Comparison of ENCODE assay signal across 25 mouse cellular contexts in genomic region chr8:106951707-106952106, GRCm38 (mm10). TPM values are rescaled to one million over a fixed set of nuclear protein-coding genes. Genes with fewer than 3 reads are reported as not detected.
DNase-seq lines count a peak whose midpoint lies in the region; ATAC-seq and TF ChIP-seq lines count a peak whose summit lies in the region.
"Had no signal": no experiment of that assay in that cellular context is flagged by ENCODE, and none has a peak within 500 bp of the region (broad histone marks: within the 10 kb centered on the region; RNA-seq: fewer than 3 reads in every experiment).

No protein-coding gene starts in this region.

- no peak for TF ChIP-seq EP300 in lung, postnatal 0 days (IDR thresholded peaks at IDR 0.05)

- H3K27ac ChIP-seq in embryonic facial prominence, embryonic 12.5 days = 0 out of 2 replicates have a peak overlapping the region, but pooled peaks have one; percentile 11
- no peak overlapping the region for H3K27ac ChIP-seq in embryonic facial prominence, embryonic 10.5 days (replicated peaks)
- H3K27ac ChIP-seq in brown adipose tissue, adult 24 weeks (replicated peaks; ENCODE audit: low read depth, low read length) = 0 out of 2 replicates have a peak overlapping the region, but pooled peaks have one; percentile 29
- H3K27ac ChIP-seq in lung, postnatal 0 days (ENCODE audit: low read length) = no peak overlapping the region
- H3K27ac ChIP-seq: forebrain, embryonic 13.5 days; heart, embryonic 10.5 days; hindbrain, embryonic 12.5 days had no signal

- 69% methylated on average over 4 of the region's 4 CpGs for WGBS in embryonic facial prominence, embryonic 12.5 days
- 79% methylated on average over 4 of the region's 4 CpGs for WGBS in embryonic facial prominence, embryonic 10.5 days
- WGBS in lung, postnatal 0 days = 69% methylated on average over 4 of the region's 4 CpGs

- ATAC-seq in embryonic facial prominence, embryonic 12.5 days (ENCODE audit: insufficient number of reproducible peaks, insufficient read depth, low FRiP score, low TSS enrichment) = no peak
- ATAC-seq in lung, postnatal 0 days = no peak
- ATAC-seq: CD4-positive, CD25-positive, alpha-beta regulatory T cell, adult 4 months; forebrain, embryonic 13.5 days; forebrain, postnatal 0 days; hindbrain, embryonic 16.5 days; inflammation-experienced regulatory T-cells, adult 6 months; Patski had no signal

- no peak for DNase-seq in embryonic facial prominence, embryonic 10.5 days (ENCODE audit: low spot score)
- DNase-seq in ovary, adult 18-20 months (ENCODE audit: low spot score) = peak; percentile 51
- DNase-seq in ovary, postnatal 10 days (ENCODE audit: low spot score) = no peak
- no peak for DNase-seq in lung, postnatal 0 days (ENCODE audit: low spot score)
- DNase-seq in urinary bladder, postnatal 14 days (ENCODE audit: low spot score) = no peak
- DNase-seq: adrenal gland, adult 8-10 months; adrenal gland, postnatal 36 days; B cell, adult 2 months; cerebellum, adult 11 months; cerebellum, adult 8-10 months; cerebellum, postnatal 25 days; forebrain, postnatal 0 days; gastrocnemius, postnatal 36 days; heart, adult 11 months; heart, postnatal 10 days; heart, postnatal 4 days had no signal

- no peak for TF ChIP-seq CTCF in lung, postnatal 0 days (IDR thresholded peaks at IDR 0.05)

- no peak overlapping the region for H3K4me3 ChIP-seq in embryonic facial prominence, embryonic 12.5 days
- H3K4me3 ChIP-seq in embryonic facial prominence, embryonic 10.5 days = no peak overlapping the region
- H3K4me3 ChIP-seq in brown adipose tissue, adult 24 weeks (ENCODE audit: insufficient read depth, low read depth, low read length) = no peak overlapping the region
- no peak overlapping the region for H3K4me3 ChIP-seq in lung, postnatal 0 days (ENCODE audit: low read depth, low read length)
- H3K4me3 ChIP-seq: forebrain, embryonic 13.5 days; heart, embryonic 10.5 days; hindbrain, embryonic 12.5 days had no signal

- H3K27me3 ChIP-seq in embryonic facial prominence, embryonic 12.5 days = no peaks in the 10 kb centered on the region
- H3K27me3 ChIP-seq in embryonic facial prominence, embryonic 10.5 days (replicated peaks; ENCODE audit: low read depth, poor library complexity, severe bottlenecking) = no peaks in the 10 kb centered on the region
- H3K27me3 ChIP-seq in lung, postnatal 0 days (replicated peaks; ENCODE audit: insufficient read depth, low read length) = no peaks in the 10 kb centered on the region
- H3K27me3 ChIP-seq: forebrain, embryonic 13.5 days; hindbrain, embryonic 12.5 days; Patski had no signal

- no peaks in the 10 kb centered on the region for H3K36me3 ChIP-seq in embryonic facial prominence, embryonic 12.5 days
- peaks cover 6% of the 10 kb centered on the region; the same call in 1 of the 2 replicates for H3K36me3 ChIP-seq in embryonic facial prominence, embryonic 10.5 days (replicated peaks)
- no peaks in the 10 kb centered on the region for H3K36me3 ChIP-seq in lung, postnatal 0 days (ENCODE audit: insufficient read depth, low read length)
- H3K36me3 ChIP-seq: heart, embryonic 10.5 days; hindbrain, embryonic 12.5 days had no signal

- H3K4me1 ChIP-seq in embryonic facial prominence, embryonic 12.5 days = no peaks in the 10 kb centered on the region
- H3K4me1 ChIP-seq in embryonic facial prominence, embryonic 10.5 days = no peaks in the 10 kb centered on the region
- H3K4me1 ChIP-seq in brown adipose tissue, adult 24 weeks (ENCODE audit: control insufficient read depth, insufficient read depth, insufficient read length, low read length) = peaks cover 8% of the 10 kb centered on the region
- H3K4me1 ChIP-seq in lung, postnatal 0 days (ENCODE audit: insufficient read depth, low read depth, low read length) = no peaks in the 10 kb centered on the region
- H3K4me1 ChIP-seq: forebrain, embryonic 13.5 days; heart, embryonic 10.5 days; hindbrain, embryonic 12.5 days had no signal

- H3K9me3 ChIP-seq in embryonic facial prominence, embryonic 12.5 days = no peaks in the 10 kb centered on the region
- no peaks in the 10 kb centered on the region for H3K9me3 ChIP-seq in embryonic facial prominence, embryonic 10.5 days
- H3K9me3 ChIP-seq in lung, postnatal 0 days (ENCODE audit: low read length) = no peaks in the 10 kb centered on the region
- H3K9me3 ChIP-seq: forebrain, embryonic 13.5 days; heart, embryonic 10.5 days; hindbrain, embryonic 12.5 days had no signal

- no peak overlapping the region for H3K4me2 ChIP-seq in embryonic facial prominence, embryonic 12.5 days (replicated peaks)
- no peak overlapping the region for H3K4me2 ChIP-seq in lung, postnatal 0 days (replicated peaks; ENCODE audit: low read depth, low read length)
- H3K4me2 ChIP-seq: forebrain, embryonic 13.5 days; hindbrain, embryonic 12.5 days had no signal

- no peak overlapping the region for H3K9ac ChIP-seq in embryonic facial prominence, embryonic 12.5 days
- H3K9ac ChIP-seq in lung, postnatal 0 days (replicated peaks; ENCODE audit: low read depth) = no peak overlapping the region
- H3K9ac ChIP-seq: forebrain, embryonic 13.5 days; forebrain, postnatal 0 days; hindbrain, embryonic 12.5 days had no signal

RNA-seq across cellular contexts. Expression of gene Sntb2, which starts 16.2 kb away (rescaled TPM):
- polyA plus RNA-seq in embryonic facial prominence, embryonic 12.5 days (2016; fragmentation: Nextera tagmentation; extraction: Ambion mirVana) = 18.4 and 21.4 TPM in 2 replicates
- polyA plus RNA-seq in embryonic facial prominence, embryonic 10.5 days (2016; fragmentation: Nextera tagmentation; extraction: Ambion mirVana) = 11.6 and 12.3 TPM in 2 replicates
- 4.1 and 6.9 TPM in 2 replicates for polyA plus RNA-seq in brown adipose tissue, adult 24 weeks (2012; ENCODE audit: insufficient read depth, insufficient read length, missing spikeins)
- 13.4 and 16.3 TPM in 2 replicates for polyA plus RNA-seq in lung, postnatal 0 days (2015; fragmentation: Nextera tagmentation; extraction: Ambion mirVana)

RNA-seq across cellular contexts. Expression of gene Utp4, which starts 58.3 kb away (rescaled TPM):
- 71.2 and 72.0 TPM in 2 replicates for polyA plus RNA-seq in embryonic facial prominence, embryonic 12.5 days (2016; fragmentation: Nextera tagmentation; extraction: Ambion mirVana)
- polyA plus RNA-seq in embryonic facial prominence, embryonic 10.5 days (2016; fragmentation: Nextera tagmentation; extraction: Ambion mirVana) = 100 and 103 TPM in 2 replicates
- 19.8 and 24.4 TPM in 2 replicates for polyA plus RNA-seq in brown adipose tissue, adult 24 weeks (2012; ENCODE audit: insufficient read depth, insufficient read length, missing spikeins)
- polyA plus RNA-seq in lung, postnatal 0 days (2015; fragmentation: Nextera tagmentation; extraction: Ambion mirVana) = 25.4 and 26.7 TPM in 2 replicates

Comparison
In these comparisons a context has a peak if more than half of its experiments do, and no peak if none do; other contexts are left out.
1. H3K27ac ChIP-seq: peak in embryonic facial prominence, embryonic 12.5 days (single experiment) and brown adipose tissue, adult 24 weeks (single experiment); none in embryonic facial prominence, embryonic 10.5 days (single experiment) and lung, postnatal 0 days (single experiment).